Mouse (Mus musculus) lung, postnatal 0 days (tissue): ENCODE measurements at regions not wholly inside any gene's neighbourhood (a gene's known extent, or its start where the extent isn't known, plus 50 kb on each side); places are given as distances from the start of the nearest gene placed in this dataset.

Source experiments
- CTCF ChIP-seq: IDR thresholded peaks from 2 replicates; pipeline ENCODE4 v1.5.1; 2016; ENCODE audit warnings: antibody characterized with exemption, mild to moderate bottlenecking
- EP300 ChIP-seq: IDR thresholded peaks from 2 replicates; pipeline ENCODE4 v1.6.1; 2016; ENCODE audit warnings: antibody characterized with exemption, mild to moderate bottlenecking, control low read depth

- no peak for TF ChIP-seq CTCF
- TF ChIP-seq EP300: no peak
Observed at GRCm38 (mm10) chr1:83747412-83747811, 339.4 kb upstream of the Sphkap start.
